Mouse (Mus musculus): ENCODE data around the gene Cops6.

Cops6 gene

GRCm38 (mm10) chr5:138160842-138161665, at the start of gene Cops6:
TSS of gene Cops6 (plus strand) at chr5:138161071.
- DNase-seq (ENCODE audit: low read depth in 2 of 2, low spot score in 2 of 2), result peak; percentile 94 to 97

- peak; percentile 85 to 91 for DNase-seq (ENCODE audit: low read depth in 2 of 2, low spot score in 2 of 2)
Observed at GRCm38 (mm10) chr5:138116255-138117198, 44.3 kb upstream of the Cops6 start, which contains the start of gene Zscan21. TSS of gene Zscan21 (plus strand) at chr5:138116903.

- DNase-seq (ENCODE audit: low read depth in 2 of 2, low spot score in 2 of 2), result no peak
Observed at GRCm38 (mm10) chr5:138117199-138118015, 43.5 kb upstream of the Cops6 start.

GRCm38 (mm10) chr5:138118041-138118440, 42.8 kb upstream of the Cops6 start:
- DNase-seq (ENCODE audit: low read depth in 2 of 2, low spot score in 2 of 2), result no peak

GRCm38 (mm10) chr5:138132425-138133064, 28.3 kb upstream of the Cops6 start:
- no peak for DNase-seq (ENCODE audit: low read depth in 2 of 2, low spot score in 2 of 2)

GRCm38 (mm10) chr5:138137257-138137656, 23.6 kb upstream of the Cops6 start:
- DNase-seq (ENCODE audit: low read depth in 2 of 2, low spot score in 2 of 2), result no peak

- DNase-seq (ENCODE audit: low read depth in 2 of 2, low spot score in 2 of 2), result peak; percentile 16 to 45
Observed at GRCm38 (mm10) chr5:138137935-138138549, 22.8 kb upstream of the Cops6 start.

GRCm38 (mm10) chr5:138138585-138138984, 22.3 kb upstream of the Cops6 start:
- no peak for DNase-seq (ENCODE audit: low read depth in 2 of 2, low spot score in 2 of 2)

- DNase-seq (ENCODE audit: low read depth in 2 of 2, low spot score in 2 of 2), result no peak
Observed at GRCm38 (mm10) chr5:138154390-138154789, 6.5 kb upstream of the Cops6 start.

- DNase-seq (ENCODE audit: low read depth in 2 of 2, low spot score in 2 of 2), result peak; percentile 84 to 90
Observed at GRCm38 (mm10) chr5:138155443-138155976, 5.4 kb upstream of the Cops6 start, which contains the start of gene Zfp113. TSS of gene Zfp113 (minus strand) at chr5:138155744.

- DNase-seq (ENCODE audit: low read depth in 2 of 2, low spot score in 2 of 2), result no peak
Observed at GRCm38 (mm10) chr5:138160224-138160762, 578 bp upstream of the Cops6 start.

GRCm38 (mm10) chr5:138163046-138163445, 2.2 kb downstream of the Cops6 start:
- no peak for DNase-seq (ENCODE audit: low read depth in 2 of 2, low spot score in 2 of 2)

GRCm38 (mm10) chr5:138163610-138164009, 2.7 kb downstream of the Cops6 start:
- DNase-seq (ENCODE audit: low read depth in 2 of 2, low spot score in 2 of 2), result no peak

- no peak for DNase-seq (ENCODE audit: low read depth in 2 of 2, low spot score in 2 of 2)
Observed at GRCm38 (mm10) chr5:138165594-138165993, 4.7 kb downstream of the Cops6 start.

- peak; percentile 81 for DNase-seq (ENCODE audit: low read depth in 2 of 2, low spot score in 2 of 2)
Observed at GRCm38 (mm10) chr5:138170936-138171561, 10.2 kb downstream of the Cops6 start.

GRCm38 (mm10) chr5:138171695-138172491, 11.0 kb downstream of the Cops6 start, which contains the start of the genes Ap4m1 and Mcm7:
TSS of gene Ap4m1 (plus strand) at chr5:138172002.
TSS of gene Mcm7 (minus strand) at chr5:138172422.
- DNase-seq (ENCODE audit: low read depth in 2 of 2, low spot score in 2 of 2), result peak; percentile 86 to 90

GRCm38 (mm10) chr5:138173217-138173616, 12.3 kb downstream of the Cops6 start:
- no peak for DNase-seq (ENCODE audit: low read depth in 2 of 2, low spot score in 2 of 2)
